Mouse (Mus musculus): ENCODE results near the gene Actr3b. TPM values are rescaled to one million over a fixed set of nuclear protein-coding genes. Genes with fewer than 3 reads are reported as not detected.

Actr3b gene
- polyA plus RNA-seq, 1 experiment: 0.34 TPM

GRCm38 (mm10) chr5:25877996-25878395 is 118.2 kb downstream of the Actr3b start:
- Histone ChIP-seq H3K4me1 (ENCODE audit: control insufficient read depth, insufficient read depth, low read length) (no peaks in the 10 kb centered on the region), H3K27me3 (replicated peaks; ENCODE audit: control insufficient read depth, insufficient read depth, low read length) (no peaks in the 10 kb centered on the region), H3K36me3 (ENCODE audit: control insufficient read depth, insufficient read depth, low read length) (no peaks in the 10 kb centered on the region), H3K27ac (ENCODE audit: insufficient read depth, low read depth, low read length) (no peak overlapping the region), H3K4me3 (ENCODE audit: insufficient read depth, low read depth, low read length) (no peak overlapping the region)
- TF ChIP-seq POLR2A (IDR thresholded peaks at IDR 0.05; ENCODE audit: low read depth, low read length): no peak
- no peak for TF ChIP-seq CTCF (conservative IDR thresholded peaks at IDR 0.05; ENCODE audit: insufficient read depth, insufficient read length, low read depth, low read length)
- WGBS: 79% methylated on average over 3 of the region's 3 CpGs
- no peak for DNase-seq

DNA sequence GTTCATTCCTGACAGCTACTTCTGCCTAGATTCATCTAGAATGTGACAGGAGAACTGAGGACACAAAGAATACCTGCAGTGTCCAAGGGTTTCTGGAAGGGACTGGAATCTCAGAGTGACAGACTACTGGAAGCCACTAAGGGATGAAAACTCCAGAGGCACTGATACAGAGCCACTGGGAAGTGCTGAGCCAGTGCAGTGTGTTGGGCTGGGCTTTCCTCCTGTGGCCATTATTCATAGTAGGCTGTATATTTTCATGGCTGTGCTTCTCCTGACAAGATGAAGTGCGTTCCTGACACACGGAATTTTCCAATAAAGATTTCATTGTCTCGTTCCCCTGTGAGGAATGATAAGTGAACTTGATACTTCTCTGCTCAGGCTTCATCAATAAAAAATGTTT is 126.9 kb downstream of the Actr3b start:
- no peaks in the 10 kb centered on the region for H3K27me3 ChIP-seq (replicated peaks; ENCODE audit: control insufficient read depth, insufficient read depth, low read length)
- TF ChIP-seq CTCF (conservative IDR thresholded peaks at IDR 0.05; ENCODE audit: insufficient read depth, insufficient read length, low read depth, low read length) (no peak), POLR2A (IDR thresholded peaks at IDR 0.05; ENCODE audit: low read depth, low read length) (no peak)
- 39% methylated on average over 3 of the region's 3 CpGs for WGBS
- DNase-seq: no peak
- no peak overlapping the region for H3K27ac ChIP-seq (ENCODE audit: insufficient read depth, low read depth, low read length)
- no peaks in the 10 kb centered on the region for H3K4me1 ChIP-seq (ENCODE audit: control insufficient read depth, insufficient read depth, low read length)
- H3K36me3 ChIP-seq (ENCODE audit: control insufficient read depth, insufficient read depth, low read length): no peaks in the 10 kb centered on the region
- H3K4me3 ChIP-seq (ENCODE audit: insufficient read depth, low read depth, low read length): no peak overlapping the region

- Histone ChIP-seq H3K27me3 (replicated peaks; ENCODE audit: control insufficient read depth, insufficient read depth, low read length) (no peaks in the 10 kb centered on the region; the same call in 1 of the 2 replicates), H3K4me1 (ENCODE audit: control insufficient read depth, insufficient read depth, low read length) (no peaks in the 10 kb centered on the region), H3K4me3 (ENCODE audit: insufficient read depth, low read depth, low read length) (no peak overlapping the region), H3K27ac (ENCODE audit: insufficient read depth, low read depth, low read length) (no peak overlapping the region), H3K36me3 (ENCODE audit: control insufficient read depth, insufficient read depth, low read length) (no peaks in the 10 kb centered on the region)
- DNase-seq: peak; percentile 2
- TF ChIP-seq POLR2A (IDR thresholded peaks at IDR 0.05; ENCODE audit: low read depth, low read length) (no peak), CTCF (conservative IDR thresholded peaks at IDR 0.05; ENCODE audit: insufficient read depth, insufficient read length, low read depth, low read length) (no peak)
- WGBS: 31% methylated on average over 3 of the region's 3 CpGs
Measured at GRCm38 (mm10) chr5:25889746-25890382, 130.1 kb downstream of the Actr3b start.

- H3K4me3 ChIP-seq (ENCODE audit: insufficient read depth, low read depth, low read length): no peak overlapping the region
- no peak for TF ChIP-seq CTCF (conservative IDR thresholded peaks at IDR 0.05; ENCODE audit: insufficient read depth, insufficient read length, low read depth, low read length)
- no peak for TF ChIP-seq POLR2A (IDR thresholded peaks at IDR 0.05; ENCODE audit: low read depth, low read length)
- 92% methylated on average over 1 of the region's 1 CpGs for WGBS
- DNase-seq: peak; percentile 63
- H3K4me1 ChIP-seq (ENCODE audit: control insufficient read depth, insufficient read depth, low read length): no peaks in the 10 kb centered on the region
- no peaks in the 10 kb centered on the region for H3K36me3 ChIP-seq (ENCODE audit: control insufficient read depth, insufficient read depth, low read length)
- H3K27me3 ChIP-seq (replicated peaks; ENCODE audit: control insufficient read depth, insufficient read depth, low read length): no peaks in the 10 kb centered on the region; the same call in 1 of the 2 replicates
- H3K27ac ChIP-seq (ENCODE audit: insufficient read depth, low read depth, low read length): no peak overlapping the region
Measured at GRCm38 (mm10) chr5:25891321-25891720, 131.5 kb downstream of the Actr3b start.

Other genes with a start within 250 kb of the Actr3b start
- gene Cct8l1, start 243.9 kb upstream of the Actr3b start, polyA plus RNA-seq (2012; rRNA removed): 0.03 and 0.07 TPM in 2 replicates
- 2.8 and 3.5 TPM in 2 replicates for gene Xrcc2, start 54.2 kb upstream of the Actr3b start, polyA plus RNA-seq (2012; rRNA removed)
- gene Gm21663, start 182.4 kb downstream of the Actr3b start, polyA plus RNA-seq (2012; rRNA removed): not detected in 2 replicates
- gene Gm21671, start 194.4 kb downstream of the Actr3b start, polyA plus RNA-seq (2012; rRNA removed): not detected in 2 replicates
- not detected in 2 replicates for gene Gm21680, start 212.7 kb downstream of the Actr3b start, polyA plus RNA-seq (2012; rRNA removed)
- gene Gm21698, start 228.7 kb downstream of the Actr3b start, polyA plus RNA-seq (2012; rRNA removed): not detected in 2 replicates
- not detected in 2 replicates for gene Gm1979, start 244.8 kb downstream of the Actr3b start, polyA plus RNA-seq (2012; rRNA removed)

Data from kidney, adult 2 months (tissue).